Comparison of ENCODE assay signal across 31 mouse cellular contexts in genomic region chr16:29848527-29848926, GRCm38 (mm10).
DNase-seq lines count a peak whose midpoint lies in the region; ATAC-seq and TF ChIP-seq lines count a peak whose summit lies in the region.
"Had no signal": no experiment of that assay in that cellular context is flagged by ENCODE, and none has a peak within 500 bp of the region (broad histone marks: within the 10 kb centered on the region; RNA-seq: fewer than 3 reads in every experiment).

No protein-coding gene starts in this region.

- no peaks in the 10 kb centered on the region for H3K79me2 ChIP-seq in CH12.LX (replicated peaks; ENCODE audit: control insufficient read depth, extremely low read depth, insufficient read depth, poor library complexity, severe bottlenecking)
- H3K79me2 ChIP-seq in MEL (ENCODE audit: control insufficient read depth, insufficient read depth, low read length, poor library complexity): no peaks in the 10 kb centered on the region; the same call in 1 of the 2 replicates

- TF ChIP-seq POLR2A in CH12.LX (IDR thresholded peaks at IDR 0.05; ENCODE audit: low read depth, low read length) (no peak), MEL (IDR thresholded peaks at IDR 0.05; ENCODE audit: control insufficient read depth in 1 of 2, insufficient read depth in 1 of 2, low read depth in 1 of 2, low read length in 2 of 2, poor library complexity in 1 of 2) (no peak)

- H3K36me3 ChIP-seq in liver, embryonic 11.5 days (ENCODE audit: control insufficient read depth, insufficient read depth, low read length): no peaks in the 10 kb centered on the region
- H3K36me3 ChIP-seq in liver, embryonic 12.5 days: no peaks in the 10 kb centered on the region
- H3K36me3 ChIP-seq in CH12.LX (replicated peaks in 1 of 2; ENCODE audit: control insufficient read depth in 1 of 2, insufficient read depth in 1 of 2, low read length in 1 of 2): no peaks in the 10 kb centered on the region
- no peaks in the 10 kb centered on the region for H3K36me3 ChIP-seq in E14TG2a.4 (ENCODE audit: insufficient read depth, low read length)
- H3K36me3 ChIP-seq in MEL (ENCODE audit: control insufficient read depth in 1 of 2, insufficient read depth in 2 of 2, low read length in 2 of 2): peaks cover 0 to 49% of the 10 kb centered on the region in 2 experiments; a peak in 2 of 4 replicates
- H3K36me3 ChIP-seq: embryonic facial prominence, embryonic 10.5 days; embryonic facial prominence, embryonic 15.5 days; heart, embryonic 13.5 days; hindbrain, embryonic 10.5 days; intestine, embryonic 15.5 days; limb, embryonic 12.5 days; liver, embryonic 13.5 days; midbrain, embryonic 12.5 days; neural tube, embryonic 13.5 days had no signal

- TF ChIP-seq RAD21 in CH12.LX (IDR thresholded peaks at IDR 0.05; ENCODE audit: low read depth, low read length) (no peak), MEL (IDR thresholded peaks at IDR 0.05; ENCODE audit: low read depth, low read length) (no peak)

- TF ChIP-seq CTCF in CH12.LX (conservative IDR thresholded peaks at IDR 0.05 in 1 of 2, IDR thresholded peaks at IDR 0.05 in 1 of 2; ENCODE audit: low read depth in 2 of 2, low read length in 2 of 2): peak in 1 of 2 experiments; percentile 28; a peak in 1 of 4 replicates
- peak; percentile 41 for TF ChIP-seq CTCF in E14TG2a.4 (conservative IDR thresholded peaks at IDR 0.05; ENCODE audit: low read length)
- peak; percentile 19 to 25 (median 21); a peak in 2 of 6 replicates for TF ChIP-seq CTCF in MEL (IDR thresholded peaks at IDR 0.05 in 2 of 3, conservative IDR thresholded peaks at IDR 0.05 in 1 of 3; ENCODE audit: control insufficient read depth in 1 of 3, insufficient read depth in 1 of 3, low read depth in 2 of 3, low read length in 3 of 3, poor library complexity in 1 of 3, severe bottlenecking in 1 of 3)

- H3K9me3 ChIP-seq in liver, embryonic 11.5 days (ENCODE audit: control insufficient read depth, low read length): no peaks in the 10 kb centered on the region
- H3K9me3 ChIP-seq in liver, embryonic 12.5 days (replicated peaks): no peaks in the 10 kb centered on the region
- H3K9me3 ChIP-seq in CH12.LX (replicated peaks; ENCODE audit: low read length) (no peaks in the 10 kb centered on the region), E14TG2a.4 (ENCODE audit: low read length) (no peaks in the 10 kb centered on the region), MEL (replicated peaks; ENCODE audit: insufficient read depth, low read length) (no peaks in the 10 kb centered on the region)
- H3K9me3 ChIP-seq: embryonic facial prominence, embryonic 10.5 days; embryonic facial prominence, embryonic 15.5 days; forebrain, embryonic 13.5 days; heart, embryonic 13.5 days; hindbrain, embryonic 10.5 days; intestine, embryonic 15.5 days; limb, embryonic 12.5 days; liver, embryonic 13.5 days; midbrain, embryonic 12.5 days; neural tube, embryonic 13.5 days had no signal

- in situ Hi-C loops in CH12.LX (cut with MboI; ENCODE audit: low pct_ligation_motif_present, low pct_unique_long_range_greater_than_20kb, low sequenced_read_pairs): no loop called here

- no peaks in the 10 kb centered on the region for H3K27me3 ChIP-seq in liver, embryonic 11.5 days (replicated peaks; ENCODE audit: control insufficient read depth, insufficient read depth, low read length)
- no peaks in the 10 kb centered on the region for H3K27me3 ChIP-seq in liver, embryonic 12.5 days (replicated peaks)
- H3K27me3 ChIP-seq in CH12.LX (replicated peaks) (no peaks in the 10 kb centered on the region), E14TG2a.4 (ENCODE audit: insufficient read depth, low read length) (peaks cover 39% of the 10 kb centered on the region), MEL (ENCODE audit: control insufficient read depth in 1 of 2, insufficient read depth in 2 of 2, low read length in 2 of 2) (no peaks in the 10 kb centered on the region)
- H3K27me3 ChIP-seq: embryonic facial prominence, embryonic 15.5 days; forebrain, embryonic 13.5 days; intestine, embryonic 15.5 days; liver, embryonic 13.5 days had no signal

- TF ChIP-seq EP300 in CH12.LX (IDR thresholded peaks at IDR 0.05; ENCODE audit: low read length) (no peak), MEL (IDR thresholded peaks at IDR 0.05; ENCODE audit: low read depth in 1 of 2, low read length in 2 of 2) (no peak)

- ATAC-seq in liver, embryonic 11.5 days (replicated peaks; ENCODE audit: low FRiP score): no peak
- ATAC-seq in liver, embryonic 12.5 days: no peak
- ATAC-seq: forebrain, embryonic 13.5 days; hindbrain, postnatal 0 days; intestine, embryonic 15.5 days had no signal

- WGBS in liver, embryonic 11.5 days: 77% methylated on average over 12 of the region's 12 CpGs
- WGBS in liver, embryonic 12.5 days (ENCODE audit: insufficient replicate concordance): 76% methylated on average over 12 of the region's 12 CpGs

- no peak overlapping the region for H3K4me3 ChIP-seq in liver, embryonic 11.5 days (ENCODE audit: low read depth, low read length)
- no peak overlapping the region for H3K4me3 ChIP-seq in liver, embryonic 12.5 days
- H3K4me3 ChIP-seq in CH12.LX (replicated peaks in 1 of 3; ENCODE audit: low read depth in 2 of 3, low read length in 2 of 3, poor library complexity in 1 of 3) (no peak overlapping the region), E14TG2a.4 (replicated peaks; ENCODE audit: low read length) (no peak overlapping the region), MEL (ENCODE audit: control insufficient read depth in 1 of 2, insufficient read depth in 1 of 2, low read depth in 2 of 2, low read length in 2 of 2) (no peak overlapping the region)
- H3K4me3 ChIP-seq: embryonic facial prominence, embryonic 10.5 days; embryonic facial prominence, embryonic 15.5 days; forebrain, embryonic 13.5 days; heart, embryonic 13.5 days; hindbrain, embryonic 10.5 days; intestine, embryonic 15.5 days; limb, embryonic 12.5 days; liver, embryonic 13.5 days; midbrain, embryonic 12.5 days; myocyte; neural tube, embryonic 13.5 days had no signal

- DNase-seq in liver, embryonic 11.5 days (ENCODE audit: low spot score): peak; percentile 25
- no peak for DNase-seq in CH12.LX (ENCODE audit: extremely low read depth)
- no peak for DNase-seq in MEL (ENCODE audit: low read depth, low spot score)
- no peak for DNase-seq in cerebellum, postnatal 4 days (ENCODE audit: low spot score in 2 of 2)
- DNase-seq in adrenal gland, adult 8-10 months: no peak
- DNase-seq in frontal cortex, postnatal 14 days (ENCODE audit: low spot score in 2 of 2): no peak
- DNase-seq: adrenal gland, postnatal 25 days; cerebellum, adult 18-20 months; cerebellum, postnatal 10 days; gastrocnemius, postnatal 36 days; heart, postnatal 14 days; kidney, adult 9 months; kidney, postnatal 10 days; liver, embryonic 13.5 days; lung, embryonic 14.5 days; lung, postnatal 36 days; right cerebral cortex, postnatal 4 days; thymus, postnatal 14 days had no signal

- H3K27ac ChIP-seq in liver, embryonic 11.5 days (ENCODE audit: low read depth, low read length): no peak overlapping the region
- no peak overlapping the region for H3K27ac ChIP-seq in liver, embryonic 12.5 days
- H3K27ac ChIP-seq in CH12.LX (ENCODE audit: insufficient read depth, low read depth) (no peak overlapping the region), MEL (ENCODE audit: control insufficient read depth, low read depth, low read length) (peak overlapping the region; percentile 92)
- H3K27ac ChIP-seq: embryonic facial prominence, embryonic 10.5 days; embryonic facial prominence, embryonic 15.5 days; forebrain, embryonic 13.5 days; heart, embryonic 13.5 days; hindbrain, embryonic 10.5 days; hindbrain, postnatal 0 days; intestine, embryonic 15.5 days; limb, embryonic 12.5 days; liver, embryonic 13.5 days; midbrain, embryonic 12.5 days; neural tube, embryonic 13.5 days had no signal

- H3K9ac ChIP-seq in liver, embryonic 11.5 days (ENCODE audit: low read depth, low read length): no peak overlapping the region
- H3K9ac ChIP-seq in liver, embryonic 12.5 days: no peak overlapping the region
- H3K9ac ChIP-seq in CH12.LX (ENCODE audit: insufficient read depth, low read depth) (0 out of 2 replicates have a peak overlapping the region, but pooled peaks have one; percentile 6), MEL (ENCODE audit: control insufficient read depth, low read depth, low read length, poor library complexity, severe bottlenecking) (no peak overlapping the region; the same call in 1 of the 2 replicates)
- H3K9ac ChIP-seq: embryonic facial prominence, embryonic 15.5 days; forebrain, embryonic 13.5 days; heart, embryonic 13.5 days; intestine, embryonic 15.5 days; limb, embryonic 12.5 days; liver, embryonic 13.5 days; lung, embryonic 14.5 days; midbrain, embryonic 12.5 days; neural tube, embryonic 13.5 days had no signal

- H3K4me2 ChIP-seq in liver, embryonic 11.5 days: no peak overlapping the region
- H3K4me2 ChIP-seq in liver, embryonic 12.5 days: no peak overlapping the region
- no peak overlapping the region; the same call in 1 of the 2 replicates for H3K4me2 ChIP-seq in CH12.LX (ENCODE audit: insufficient read depth, low read depth, poor library complexity, severe bottlenecking)
- H3K4me2 ChIP-seq: embryonic facial prominence, embryonic 15.5 days; forebrain, embryonic 13.5 days; heart, embryonic 13.5 days; intestine, embryonic 15.5 days; limb, embryonic 12.5 days; liver, embryonic 13.5 days; lung, embryonic 14.5 days; midbrain, embryonic 12.5 days; neural tube, embryonic 13.5 days had no signal

- H3K4me1 ChIP-seq in liver, embryonic 11.5 days (replicated peaks; ENCODE audit: control insufficient read depth, insufficient read depth, low read length): peaks cover 42% of the 10 kb centered on the region
- H3K4me1 ChIP-seq in liver, embryonic 12.5 days: peaks cover 64% of the 10 kb centered on the region
- H3K4me1 ChIP-seq in CH12.LX (ENCODE audit: control insufficient read depth in 1 of 2, insufficient read depth in 2 of 2) (peaks cover 22 to 44% of the 10 kb centered on the region in 2 experiments), E14TG2a.4 (replicated peaks; ENCODE audit: low read depth, low read length) (peaks cover 32% of the 10 kb centered on the region), MEL (ENCODE audit: control insufficient read depth in 1 of 2, insufficient read depth in 2 of 2, low read length in 2 of 2) (peaks cover 36 to 49% of the 10 kb centered on the region in 2 experiments)

- dilution Hi-C loops in CH12.LX (cut with MboI; ENCODE audit: extremely low pct_ligation_motif_present, extremely low pct_unique_long_range_greater_than_20kb, low sequenced_read_pairs): no loop called here

TF ChIP-seq in CH12.LX, 34 proteins besides CTCF, POLR2A, EP300 and RAD21:
- TF ChIP-seq ZNF384 (IDR thresholded peaks at IDR 0.05; ENCODE audit: low read depth, low read length) (peak; percentile 71), ZMIZ1 (IDR thresholded peaks at IDR 0.05; ENCODE audit: low read depth, low read length) (no peak)
TF ChIP-seq in CH12.LX: peak in this region for 1.

TF ChIP-seq in MEL, 35 proteins besides CTCF, POLR2A, EP300 and RAD21:
- peak; percentile 80 for TF ChIP-seq ZNF384 (IDR thresholded peaks at IDR 0.05; ENCODE audit: low read depth, low read length)
- TF ChIP-seq GATA1 (IDR thresholded peaks at IDR 0.05; ENCODE audit: low read depth, low read length): no peak
